Mouse (Mus musculus): ENCODE measurements around the gene Mon1b.

DNA sequence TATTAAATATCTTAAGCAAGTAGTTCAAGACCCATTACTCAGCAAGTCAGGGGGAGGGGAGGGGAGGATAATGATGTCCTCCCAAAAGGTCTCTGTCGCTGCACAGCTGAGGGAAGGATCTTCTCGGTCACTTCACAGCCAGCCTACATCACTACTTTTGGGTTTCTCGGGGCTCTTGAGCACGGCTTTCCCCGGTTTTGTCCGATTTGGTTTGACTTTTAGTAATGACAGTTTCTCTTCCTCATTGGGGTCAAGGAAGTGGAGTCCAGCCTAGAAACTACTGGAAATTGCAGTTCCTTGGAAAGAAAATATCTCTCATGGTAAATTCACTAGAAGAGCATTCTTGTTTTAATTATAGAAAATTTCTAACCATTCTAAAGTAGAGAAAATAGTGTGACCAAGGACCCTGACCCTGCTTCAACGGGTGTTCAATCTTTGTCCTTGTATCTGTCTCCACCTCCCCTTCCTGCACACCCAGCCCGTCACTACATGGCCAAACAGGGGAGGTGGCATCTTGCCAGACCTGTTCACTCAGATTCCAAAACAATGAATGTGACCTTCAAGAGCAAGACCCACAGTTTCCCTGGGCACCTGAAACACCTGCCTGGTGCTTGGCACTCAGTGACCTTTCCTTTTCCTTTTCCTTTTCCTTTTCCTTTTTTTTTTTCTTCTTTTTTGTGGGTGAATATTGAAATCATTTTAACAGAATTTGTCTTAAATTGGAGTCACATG lies 8.3 kb downstream of the Mon1b start:
- TF ChIP-seq E2F4 (IDR thresholded peaks at IDR 0.05; ENCODE audit: insufficient read depth) (no peak), CEBPB (IDR thresholded peaks at IDR 0.05; ENCODE audit: insufficient read depth, poor library complexity, severe bottlenecking) (no peak), POLR2A (IDR thresholded peaks at IDR 0.05; ENCODE audit: insufficient read length, low read depth) (no peak), MYOG (IDR thresholded peaks at IDR 0.05; ENCODE audit: control insufficient read depth in 1 of 3, insufficient read depth in 1 of 3, insufficient read length in 2 of 3, low read depth in 2 of 3) (no peak), USF1 (IDR thresholded peaks at IDR 0.05; ENCODE audit: low read depth) (no peak), MYOD1 (IDR thresholded peaks at IDR 0.05; ENCODE audit: control insufficient read depth in 1 of 3, insufficient read length in 2 of 3, low read depth in 2 of 3) (no peak), SRF (IDR thresholded peaks at IDR 0.05; ENCODE audit: control insufficient read depth, insufficient read length, low read depth) (no peak), TCF12 (IDR thresholded peaks at IDR 0.05; ENCODE audit: insufficient read depth, poor library complexity, severe bottlenecking) (no peak), POLR2AphosphoS2 (IDR thresholded peaks at IDR 0.05; ENCODE audit: insufficient read length, low read depth) (no peak), MAX (IDR thresholded peaks at IDR 0.05; ENCODE audit: low read depth) (no peak)

All from myocyte (in vitro differentiated cells).